Mouse (Mus musculus) right cerebral cortex, postnatal 25 days (tissue): ENCODE measurements at regions not wholly inside any gene's neighbourhood (a gene's known extent, or its start where the extent isn't known, plus 50 kb on each side); places are given as distances from the start of the nearest gene placed in this dataset.
"Not testable (repeated sequence)": the region's sequence is repeated elsewhere in the genome, so short reads cannot be mapped to it uniquely, and the experiment has no call there.

Experiments used
- DNase-seq: peaks from one replicate; pipeline ENCODE4 v3.0.0; 2022

DNA sequence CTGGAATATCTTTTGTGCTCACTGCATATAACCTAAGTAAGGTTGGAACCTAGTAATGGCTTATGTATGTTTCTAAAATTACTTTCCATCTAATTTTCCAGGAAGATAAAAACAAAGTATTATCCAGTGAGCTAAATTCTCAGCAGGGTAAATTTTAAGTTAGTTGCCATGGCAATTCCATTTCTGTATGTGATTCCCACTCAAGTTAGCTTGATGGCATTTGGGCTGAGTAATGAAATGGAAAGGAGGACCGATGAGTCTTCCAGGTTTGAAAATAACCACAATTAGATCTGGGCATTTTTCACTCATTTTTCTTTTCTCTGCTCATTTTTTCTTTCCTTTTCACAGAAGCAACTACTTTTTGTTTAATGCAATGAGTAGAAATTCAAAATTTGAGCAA lies 398.4 kb upstream of the Gm10801 start:
- no peak for DNase-seq

DNA sequence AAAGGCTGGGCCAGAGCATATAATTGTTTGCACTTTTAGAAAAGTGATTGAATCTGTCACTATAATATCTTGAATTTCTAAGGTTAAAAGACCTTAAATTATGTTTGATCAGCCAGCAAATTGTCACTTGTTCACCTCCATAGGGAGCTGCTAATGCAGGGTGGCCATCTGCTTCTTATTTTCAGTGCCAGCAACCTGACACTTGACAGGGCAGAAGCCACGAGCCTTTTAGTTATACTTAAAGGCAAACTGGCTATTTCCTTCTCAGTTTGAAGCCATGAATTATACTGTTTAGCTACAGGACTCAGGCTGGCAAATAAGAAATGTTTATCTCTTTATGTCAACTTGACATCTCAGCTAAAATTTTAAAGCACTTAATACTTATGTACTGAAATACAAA lies 392.5 kb upstream of the Gm10801 start:
- DNase-seq: no peak

DNA sequence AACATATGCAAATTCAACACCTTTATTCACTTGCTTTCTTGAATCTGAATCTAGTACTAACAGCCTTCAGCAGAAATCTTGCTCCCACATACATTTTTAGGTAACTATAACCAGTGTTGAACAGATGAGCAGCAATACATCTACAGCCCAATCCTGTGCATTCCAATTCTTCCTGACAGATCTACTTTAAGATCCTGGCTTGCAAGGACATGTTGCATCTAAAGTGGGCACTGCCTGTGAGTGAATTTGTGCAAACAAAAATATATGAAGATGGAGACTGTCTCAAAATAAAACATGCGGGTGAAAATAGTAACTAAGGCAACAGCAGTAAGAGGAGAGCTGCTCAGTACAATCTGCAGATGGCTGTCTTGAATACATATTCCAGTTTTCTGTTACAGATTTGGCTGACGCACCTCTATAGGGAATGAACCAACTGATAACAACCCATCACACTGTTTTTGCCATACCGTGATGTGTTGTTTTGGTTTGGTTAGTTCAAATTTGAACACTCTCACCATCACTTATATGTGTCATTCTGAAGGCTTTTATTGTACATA lies 375.2 kb upstream of the Gm10801 start:
- peak; percentile 17 for DNase-seq

DNA sequence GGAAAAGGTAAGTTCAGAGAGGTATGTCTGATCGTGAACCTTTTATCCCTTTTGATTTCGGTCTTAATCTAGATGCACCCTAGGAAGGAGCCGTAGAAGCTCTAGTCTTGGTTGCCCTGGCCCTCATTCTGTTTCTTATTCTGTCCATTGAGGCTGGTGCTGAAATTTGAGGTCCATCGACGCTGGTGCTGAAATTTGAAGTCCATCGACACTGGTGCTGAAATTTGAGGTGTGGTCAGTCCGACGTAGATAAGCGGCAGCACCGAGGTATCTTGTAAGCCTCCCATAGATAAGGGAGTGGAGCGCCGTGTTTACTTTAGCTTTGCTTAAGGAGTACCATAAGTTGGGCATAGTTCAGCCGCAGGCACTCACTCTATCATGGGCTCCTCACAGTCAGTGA lies 332.0 kb upstream of the Gm10801 start:
- not testable (repeated sequence) for DNase-seq

DNA sequence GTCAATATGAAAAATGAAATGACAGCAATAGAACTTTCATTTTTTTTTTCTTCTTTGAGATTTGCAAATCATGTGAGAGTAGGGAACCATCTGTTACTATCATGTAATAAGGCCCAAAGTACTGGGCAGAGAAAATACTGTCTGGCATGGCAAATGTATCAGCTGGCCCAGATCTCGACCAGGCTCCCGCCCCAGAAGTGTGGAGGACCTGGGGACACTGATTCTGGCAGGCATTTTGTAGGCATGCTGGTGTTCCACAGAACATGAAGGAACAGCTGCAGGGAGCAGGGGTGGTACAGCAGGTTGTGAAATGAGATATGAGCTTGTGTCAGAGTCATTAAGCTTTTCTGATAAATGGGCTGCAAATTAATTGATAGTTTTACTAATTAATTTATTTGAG lies 307.8 kb upstream of the Gm10801 start:
- no peak for DNase-seq

DNA sequence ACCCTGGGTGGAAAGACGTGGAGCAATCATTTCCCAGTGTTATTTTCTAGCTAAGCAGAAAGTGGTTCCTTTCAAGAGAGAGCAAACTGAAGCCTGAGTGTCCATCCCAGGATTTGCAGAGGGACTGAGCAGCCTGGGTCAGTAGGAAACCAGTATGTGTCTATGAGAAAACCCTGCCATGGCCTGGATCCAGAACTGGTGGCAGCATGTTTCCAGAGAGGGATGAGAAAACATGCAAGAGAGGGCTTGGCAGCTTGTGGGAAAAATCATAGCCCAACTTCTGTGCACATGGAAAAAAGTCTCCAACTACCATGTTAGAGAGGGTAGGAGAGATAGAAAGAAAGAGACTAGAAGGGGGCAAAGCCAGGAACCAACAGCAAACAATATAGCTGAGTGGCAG lies 282.8 kb upstream of the Gm10801 start:
- no peak for DNase-seq
